Mouse (Mus musculus): ENCODE measurements around the gene Gm29427.

GRCm38 (mm10) chr1:130698601-130699000 lies 17.0 kb downstream of the Gm29427 start:
- TF ChIP-seq CTCF (IDR thresholded peaks at IDR 0.05; ENCODE audit: control insufficient read depth, insufficient read depth, insufficient replicate concordance, low read depth, low read length) = no peak
- TF ChIP-seq POLR2A (IDR thresholded peaks at IDR 0.05; ENCODE audit: control insufficient read depth, low read depth, low read length) = no peak
